Mouse (Mus musculus): ENCODE data around the gene Mief1. TPM values are rescaled to one million over a fixed set of nuclear protein-coding genes. Genes with fewer than 3 reads are reported as not detected.

Gene Mief1
- polyA plus RNA-seq, 1 experiment: 16.7 TPM

GRCm38 (mm10) chr15:80217476-80217875 is 16.3 kb upstream of the Mief1 start:
- H3K4me1 ChIP-seq (ENCODE audit: control insufficient read depth, insufficient read depth, insufficient read length, low read length): peaks cover 5% of the 10 kb centered on the region
- H3K4me3 ChIP-seq (ENCODE audit: low read depth, low read length): no peak overlapping the region
- TF ChIP-seq CTCF (IDR thresholded peaks at IDR 0.05; ENCODE audit: extremely low read depth, insufficient read length, insufficient replicate concordance, low read depth, low read length) (no peak), POLR2A (IDR thresholded peaks at IDR 0.05; ENCODE audit: low read depth, low read length) (no peak)
- peaks cover 11% of the 10 kb centered on the region; the same call in 1 of the 2 replicates for H3K36me3 ChIP-seq (ENCODE audit: control insufficient read depth, insufficient read depth, low read length)
- H3K27ac ChIP-seq (ENCODE audit: insufficient read depth, low read depth, low read length): no peak overlapping the region
- no peaks in the 10 kb centered on the region for H3K27me3 ChIP-seq (ENCODE audit: control insufficient read depth, insufficient read depth, low read length)
- WGBS: 87% methylated on average over 10 of the region's 10 CpGs

- Histone ChIP-seq H3K27me3 (ENCODE audit: control insufficient read depth, insufficient read depth, low read length) (no peaks in the 10 kb centered on the region), H3K36me3 (ENCODE audit: control insufficient read depth, insufficient read depth, low read length) (no peaks in the 10 kb centered on the region), H3K4me3 (ENCODE audit: low read depth, low read length) (peak overlapping the region; percentile 11; the same call in 1 of the 2 replicates), H3K27ac (ENCODE audit: insufficient read depth, low read depth, low read length) (0 out of 2 replicates have a peak overlapping the region, but pooled peaks have one; percentile 5), H3K4me1 (ENCODE audit: control insufficient read depth, insufficient read depth, insufficient read length, low read length) (peaks cover 5% of the 10 kb centered on the region)
- 44% methylated on average over 14 of the region's 14 CpGs for WGBS
- TF ChIP-seq POLR2A (IDR thresholded peaks at IDR 0.05; ENCODE audit: low read depth, low read length): no peak
- no peak for TF ChIP-seq CTCF (IDR thresholded peaks at IDR 0.05; ENCODE audit: extremely low read depth, insufficient read length, insufficient replicate concordance, low read depth, low read length)
Observed at GRCm38 (mm10) chr15:80219211-80219610, 14.6 kb upstream of the Mief1 start.

GRCm38 (mm10) chr15:80219705-80220657 is 13.8 kb upstream of the Mief1 start:
- peaks cover 5% of the 10 kb centered on the region for H3K4me1 ChIP-seq (ENCODE audit: control insufficient read depth, insufficient read depth, insufficient read length, low read length)
- TF ChIP-seq POLR2A (IDR thresholded peaks at IDR 0.05; ENCODE audit: low read depth, low read length) (no peak), CTCF (IDR thresholded peaks at IDR 0.05; ENCODE audit: extremely low read depth, insufficient read length, insufficient replicate concordance, low read depth, low read length) (no peak)
- no peaks in the 10 kb centered on the region for H3K27me3 ChIP-seq (ENCODE audit: control insufficient read depth, insufficient read depth, low read length)
- no peak overlapping the region for H3K4me3 ChIP-seq (ENCODE audit: low read depth, low read length)
- H3K27ac ChIP-seq (ENCODE audit: insufficient read depth, low read depth, low read length): 0 out of 2 replicates have a peak overlapping the region, but pooled peaks have one; percentile 5
- WGBS: 58% methylated on average over 4 of the region's 4 CpGs
- H3K36me3 ChIP-seq (ENCODE audit: control insufficient read depth, insufficient read depth, low read length): no peaks in the 10 kb centered on the region

- Histone ChIP-seq H3K36me3 (ENCODE audit: control insufficient read depth, insufficient read depth, low read length) (no peaks in the 10 kb centered on the region), H3K4me3 (ENCODE audit: low read depth, low read length) (no peak overlapping the region), H3K27ac (ENCODE audit: insufficient read depth, low read depth, low read length) (no peak overlapping the region), H3K27me3 (ENCODE audit: control insufficient read depth, insufficient read depth, low read length) (no peaks in the 10 kb centered on the region), H3K4me1 (ENCODE audit: control insufficient read depth, insufficient read depth, insufficient read length, low read length) (peaks cover 7% of the 10 kb centered on the region)
- 61% methylated on average over 8 of the region's 8 CpGs for WGBS
- TF ChIP-seq CTCF (IDR thresholded peaks at IDR 0.05; ENCODE audit: extremely low read depth, insufficient read length, insufficient replicate concordance, low read depth, low read length): no peak
- no peak for TF ChIP-seq POLR2A (IDR thresholded peaks at IDR 0.05; ENCODE audit: low read depth, low read length)
Observed at GRCm38 (mm10) chr15:80221031-80221430, 12.8 kb upstream of the Mief1 start.

GRCm38 (mm10) chr15:80223751-80224150 is 10.1 kb upstream of the Mief1 start:
- WGBS: 90% methylated on average over 7 of the region's 7 CpGs
- H3K27ac ChIP-seq (ENCODE audit: insufficient read depth, low read depth, low read length): no peak overlapping the region
- H3K27me3 ChIP-seq (ENCODE audit: control insufficient read depth, insufficient read depth, low read length): no peaks in the 10 kb centered on the region
- TF ChIP-seq CTCF (IDR thresholded peaks at IDR 0.05; ENCODE audit: extremely low read depth, insufficient read length, insufficient replicate concordance, low read depth, low read length) (no peak), POLR2A (IDR thresholded peaks at IDR 0.05; ENCODE audit: low read depth, low read length) (no peak)
- H3K4me3 ChIP-seq (ENCODE audit: low read depth, low read length): no peak overlapping the region
- H3K36me3 ChIP-seq (ENCODE audit: control insufficient read depth, insufficient read depth, low read length): no peaks in the 10 kb centered on the region
- peaks cover 7% of the 10 kb centered on the region for H3K4me1 ChIP-seq (ENCODE audit: control insufficient read depth, insufficient read depth, insufficient read length, low read length)

GRCm38 (mm10) chr15:80225208-80225607 is 8.6 kb upstream of the Mief1 start:
- Histone ChIP-seq H3K36me3 (ENCODE audit: control insufficient read depth, insufficient read depth, low read length) (no peaks in the 10 kb centered on the region), H3K27me3 (ENCODE audit: control insufficient read depth, insufficient read depth, low read length) (no peaks in the 10 kb centered on the region), H3K4me3 (ENCODE audit: low read depth, low read length) (no peak overlapping the region), H3K27ac (ENCODE audit: insufficient read depth, low read depth, low read length) (no peak overlapping the region), H3K4me1 (ENCODE audit: control insufficient read depth, insufficient read depth, insufficient read length, low read length) (peaks cover 2% of the 10 kb centered on the region; the same call in 1 of the 2 replicates)
- WGBS: 15% methylated on average over 9 of the region's 9 CpGs
- TF ChIP-seq CTCF (IDR thresholded peaks at IDR 0.05; ENCODE audit: extremely low read depth, insufficient read length, insufficient replicate concordance, low read depth, low read length): peak; percentile 95
- TF ChIP-seq POLR2A (IDR thresholded peaks at IDR 0.05; ENCODE audit: low read depth, low read length): no peak

GRCm38 (mm10) chr15:80225796-80226195 is 8.0 kb upstream of the Mief1 start:
- WGBS: 46% methylated on average over 2 of the region's 2 CpGs
- no peak overlapping the region for H3K4me3 ChIP-seq (ENCODE audit: low read depth, low read length)

More at GRCm38 (mm10) chr15:80225796-80226195, 8.0 kb upstream of the Mief1 start:
- TF ChIP-seq POLR2A (IDR thresholded peaks at IDR 0.05; ENCODE audit: low read depth, low read length) (no peak), CTCF (IDR thresholded peaks at IDR 0.05; ENCODE audit: extremely low read depth, insufficient read length, insufficient replicate concordance, low read depth, low read length) (peak; percentile 28; the same call in 1 of the 2 replicates)
- Histone ChIP-seq H3K36me3 (ENCODE audit: control insufficient read depth, insufficient read depth, low read length) (no peaks in the 10 kb centered on the region), H3K27ac (ENCODE audit: insufficient read depth, low read depth, low read length) (no peak overlapping the region), H3K4me1 (ENCODE audit: control insufficient read depth, insufficient read depth, insufficient read length, low read length) (peaks cover 2% of the 10 kb centered on the region; the same call in 1 of the 2 replicates), H3K27me3 (ENCODE audit: control insufficient read depth, insufficient read depth, low read length) (no peaks in the 10 kb centered on the region)
